Mouse (Mus musculus): Measurements from ENCODE around the gene Tmem42.

Gene Tmem42

DNA sequence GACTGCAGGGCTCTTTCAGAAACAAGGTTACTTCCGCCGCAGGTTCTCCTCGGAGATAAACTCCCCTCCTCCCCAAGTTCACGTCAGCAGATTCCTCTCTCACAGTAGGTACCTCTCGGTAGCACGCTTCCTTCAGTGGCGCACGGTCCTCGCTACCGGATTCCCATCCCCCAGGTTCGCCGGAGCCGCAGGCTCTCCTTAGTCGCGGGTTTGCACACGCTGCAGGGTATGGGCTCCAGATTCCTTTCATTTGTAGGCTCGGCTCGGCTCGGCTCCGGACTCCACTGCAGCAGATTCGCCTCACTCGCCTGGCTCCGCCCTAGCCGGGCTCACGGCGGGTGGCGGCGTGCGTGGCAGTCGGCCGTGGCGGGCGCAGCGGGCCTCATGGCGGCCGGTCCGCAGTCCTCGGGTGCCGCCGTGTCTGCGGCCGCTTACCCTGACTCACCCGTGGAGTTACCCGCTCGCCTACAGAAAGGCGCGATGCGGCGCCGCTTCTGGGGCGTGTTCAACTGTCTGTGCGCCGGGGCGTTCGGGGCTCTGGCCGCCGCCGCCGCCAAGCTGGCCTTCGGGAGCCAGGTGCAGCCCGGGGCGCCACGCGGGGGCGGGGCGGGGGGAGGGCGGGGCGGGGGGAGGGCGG lies at the start of gene Tmem42:
TSS of gene Tmem42 (plus strand) at position 332 of the 637 bp plus-strand sequence.
- peak; percentile 82 to 91 for DNase-seq (ENCODE audit: low spot score in 2 of 2)

DNA sequence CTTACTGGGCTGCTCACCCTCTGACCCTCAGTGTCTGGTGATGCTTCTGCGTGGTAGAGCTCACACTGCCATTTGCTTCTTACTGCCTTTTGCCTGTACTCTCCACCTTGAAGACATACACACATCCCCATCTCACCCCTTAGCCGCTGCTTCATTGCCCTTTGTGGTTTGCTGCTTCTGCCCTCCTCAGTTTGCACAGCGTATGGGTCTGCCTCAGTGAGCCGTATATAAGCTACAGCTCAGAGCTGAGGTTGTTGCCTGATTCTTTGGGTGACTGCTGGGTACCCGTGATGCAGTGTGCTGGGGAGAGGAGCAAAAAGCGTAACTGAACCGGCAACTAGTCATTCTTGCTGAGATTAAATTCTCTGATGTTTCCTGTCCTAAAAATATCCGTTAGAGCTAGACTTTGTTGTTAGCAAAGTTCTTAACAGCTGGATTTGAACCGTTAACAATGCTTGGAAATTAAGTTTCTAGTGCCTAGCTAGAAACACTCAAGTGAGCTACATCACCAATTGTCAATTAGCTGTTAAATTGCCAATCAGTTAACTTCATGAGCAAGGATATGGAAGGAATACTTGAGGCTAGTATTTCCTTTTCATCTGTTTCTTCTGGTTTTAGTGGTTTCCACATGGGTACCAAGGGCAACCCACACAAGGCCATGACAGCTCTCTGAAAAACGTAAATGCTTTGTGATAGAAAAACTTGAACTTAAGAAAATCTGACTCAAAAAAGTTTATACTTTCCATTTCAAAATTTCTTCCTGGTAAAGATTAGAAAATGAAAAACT lies 22.5 kb upstream of the Tmem42 start:
- no peak for DNase-seq (ENCODE audit: low spot score in 2 of 2)

DNA sequence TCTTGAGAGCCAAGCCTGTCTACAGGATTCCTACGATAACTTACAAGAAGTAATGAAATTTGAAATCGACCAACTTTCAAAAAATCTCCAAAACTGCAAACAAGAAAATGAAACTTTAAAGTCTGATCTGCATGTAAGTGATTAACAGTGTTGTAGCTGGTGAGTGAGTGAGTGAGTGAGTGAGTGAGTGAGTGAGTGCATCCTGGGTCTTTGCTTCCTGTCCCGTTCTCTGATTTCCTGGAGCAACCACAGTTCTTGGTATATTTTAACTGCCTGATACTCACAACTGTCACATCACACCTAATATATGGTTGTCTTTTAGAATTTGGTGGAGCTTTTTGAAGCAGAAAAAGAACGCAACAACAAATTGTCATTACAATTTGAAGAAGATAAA lies 21.9 kb upstream of the Tmem42 start:
- no peak for DNase-seq (ENCODE audit: low spot score in 2 of 2)

DNA sequence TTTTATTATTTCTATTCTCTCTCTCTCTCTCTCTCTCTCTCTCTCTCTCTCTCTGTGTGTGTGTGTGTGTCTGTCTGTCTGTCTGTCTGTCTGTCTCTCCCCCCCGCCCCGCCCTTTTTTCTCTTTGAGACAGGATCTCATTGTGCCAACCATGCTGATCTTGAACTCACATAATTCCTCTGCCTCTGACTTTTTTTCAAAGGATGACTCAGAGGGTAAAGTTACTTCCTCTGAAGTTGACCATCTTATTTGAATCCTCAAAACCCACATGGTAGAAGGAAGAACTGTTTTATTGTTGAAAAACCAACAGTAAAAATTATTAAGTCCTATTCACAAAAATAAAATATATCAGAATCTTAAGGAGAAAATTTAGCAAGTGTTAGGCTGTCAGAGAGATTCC lies 16.4 kb upstream of the Tmem42 start:
- DNase-seq (ENCODE audit: low spot score in 2 of 2): no peak

DNA sequence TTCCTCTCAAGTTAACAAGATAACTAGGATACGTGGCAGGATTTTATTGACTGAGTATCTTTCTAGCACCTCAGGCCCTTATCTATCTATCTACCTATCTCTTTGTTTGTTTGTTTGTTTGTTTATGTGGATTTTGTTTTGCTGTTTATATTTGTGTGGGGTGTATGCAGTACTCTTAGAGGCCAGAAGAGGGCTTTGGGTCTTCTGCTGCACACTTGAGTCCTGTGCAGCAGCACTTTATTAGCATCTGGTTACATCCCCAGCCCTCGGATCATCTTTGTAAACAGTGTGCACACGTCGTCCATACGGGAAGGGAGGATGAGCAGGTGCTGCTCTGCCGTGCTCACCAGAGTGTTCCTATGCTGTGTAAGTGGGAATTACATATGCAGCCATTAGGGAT lies 15.1 kb upstream of the Tmem42 start:
- DNase-seq (ENCODE audit: low spot score in 2 of 2): no peak

DNA sequence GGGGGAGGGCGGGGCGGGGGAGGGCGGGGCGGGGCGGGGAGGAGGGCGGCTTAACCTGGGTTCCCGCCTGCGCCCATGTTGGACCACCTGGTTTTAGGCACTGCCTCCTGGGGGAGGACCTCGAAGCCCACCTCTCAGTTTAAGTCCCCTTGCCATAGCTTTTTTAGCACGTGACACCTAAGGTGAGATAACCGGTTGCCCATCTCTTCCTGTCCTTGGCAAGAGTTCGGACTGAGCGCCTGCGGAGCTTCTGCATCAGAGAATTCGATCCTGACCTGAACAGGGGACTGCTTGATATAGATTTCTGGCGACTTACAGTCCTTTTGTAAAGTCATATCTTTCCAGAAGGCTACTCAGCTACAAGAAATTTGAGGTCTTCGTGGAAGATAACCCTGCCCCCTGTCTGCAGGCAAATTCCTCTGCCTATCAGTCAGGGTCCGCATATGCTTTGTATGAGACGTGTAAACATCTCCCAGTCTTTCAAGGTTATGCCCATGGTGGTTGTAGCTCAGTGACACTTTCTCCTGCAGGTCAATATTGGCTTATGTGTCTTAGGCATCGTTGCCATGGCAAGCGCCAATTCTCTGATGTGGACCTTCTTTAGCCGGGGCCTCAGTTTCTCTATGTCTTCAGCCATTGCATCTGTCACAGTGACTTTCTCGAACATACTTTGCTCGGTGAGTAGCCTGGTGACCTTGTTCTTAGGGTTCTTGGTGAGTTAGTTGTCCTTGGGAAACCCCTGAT lies 682 bp downstream of the Tmem42 start:
- no peak for DNase-seq (ENCODE audit: low spot score in 2 of 2)

DNA sequence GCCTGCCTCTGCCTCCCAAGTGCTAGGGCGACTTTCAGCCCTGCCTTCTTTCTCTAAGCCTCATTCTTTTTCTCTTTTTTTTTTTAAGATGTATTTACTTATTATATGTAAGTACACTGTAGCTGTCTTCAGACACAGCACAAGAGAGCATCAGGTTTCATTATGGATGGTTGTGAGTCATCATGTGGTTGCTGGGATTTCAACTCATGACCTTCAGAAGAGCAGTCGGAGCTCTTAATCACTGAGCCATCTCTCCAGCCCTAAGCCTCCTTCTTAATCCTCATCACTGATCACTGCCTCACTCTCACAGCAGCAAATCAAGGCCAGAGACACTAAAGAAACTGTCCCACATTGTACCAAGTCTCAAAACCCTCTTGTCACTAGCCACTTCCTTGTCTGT lies 3.1 kb downstream of the Tmem42 start:
- no peak for DNase-seq (ENCODE audit: low spot score in 2 of 2)

DNA sequence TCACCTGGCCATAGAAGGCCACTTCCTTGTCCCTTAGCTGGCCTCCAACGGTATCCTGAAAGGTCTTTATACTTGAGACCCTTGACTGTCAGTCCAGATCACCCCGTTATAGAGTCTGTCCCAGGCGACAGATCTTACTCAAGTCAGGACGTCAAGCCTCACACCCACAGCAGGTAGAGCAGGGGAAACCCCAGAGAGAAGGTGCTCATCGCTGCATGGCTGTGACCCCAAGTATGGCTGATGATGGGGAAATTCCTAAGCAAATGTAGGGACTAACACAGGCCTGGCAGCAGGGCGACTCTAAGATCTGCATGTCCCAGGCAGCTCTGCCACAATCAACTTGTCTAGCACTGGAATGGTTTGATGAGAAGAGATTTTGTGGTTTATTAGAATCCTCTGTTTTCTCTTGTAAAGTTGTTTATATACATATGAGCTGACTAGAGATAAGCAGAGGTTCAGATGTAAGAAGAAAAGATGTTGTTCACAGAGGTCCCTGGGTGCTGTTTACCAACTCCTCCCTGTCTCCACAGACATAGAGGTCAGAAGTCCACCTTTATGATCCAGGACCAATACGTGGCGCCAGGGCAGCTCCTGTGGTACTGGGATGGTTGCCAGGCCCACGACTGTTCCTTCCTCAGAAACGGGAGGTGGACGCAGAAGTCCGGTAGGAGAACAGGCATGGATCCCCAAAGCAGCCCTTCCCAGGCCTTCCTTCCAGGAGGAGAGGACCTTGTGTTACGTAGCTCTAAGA lies 10.5 kb downstream of the Tmem42 start:
- no peak for DNase-seq (ENCODE audit: low spot score in 2 of 2)

DNA sequence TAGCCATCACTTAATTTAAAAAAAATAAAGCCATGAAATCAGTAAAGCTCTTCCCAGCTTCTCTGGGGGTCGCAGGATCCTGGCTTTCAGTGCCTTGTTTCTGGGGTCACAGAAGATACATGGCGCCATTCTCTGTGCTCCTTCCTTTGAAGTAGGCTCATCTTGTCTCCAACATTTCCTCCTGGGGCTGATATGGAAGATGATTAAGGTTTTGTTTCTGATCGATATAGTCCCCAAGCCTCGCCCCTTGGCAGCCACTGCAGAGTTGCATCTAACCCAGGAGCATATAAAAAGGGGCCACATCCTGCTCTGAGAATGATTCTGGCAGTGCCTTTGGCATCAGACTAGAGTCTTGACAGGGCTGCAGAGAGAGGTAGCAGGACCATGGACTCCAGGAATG lies 13.3 kb downstream of the Tmem42 start, which contains the start of gene Tgm4:
TSS of gene Tgm4 (plus strand) at position 301 of the 400 bp plus-strand sequence.
- DNase-seq (ENCODE audit: low spot score in 2 of 2): no peak

DNA sequence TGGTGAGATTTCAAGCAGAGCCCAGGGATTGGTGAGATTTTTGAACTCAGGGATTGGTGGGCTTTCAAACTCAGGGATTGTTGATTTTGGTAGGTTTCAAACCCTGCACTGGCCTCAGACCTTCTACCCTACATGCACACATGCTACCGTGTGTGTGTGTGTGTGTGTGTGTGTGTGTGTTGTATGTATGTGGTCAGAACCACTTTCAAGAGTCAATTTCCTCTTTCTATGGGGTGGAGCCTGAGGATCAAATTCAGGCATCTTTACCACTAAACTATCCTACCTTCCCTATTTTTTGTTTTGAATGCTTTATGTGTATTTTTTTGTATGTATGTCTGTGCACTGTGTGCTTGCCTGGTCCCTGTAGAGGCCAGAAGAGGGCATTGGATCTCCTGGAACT lies 26.5 kb downstream of the Tmem42 start:
- no peak for DNase-seq (ENCODE audit: low spot score in 2 of 2)

DNA sequence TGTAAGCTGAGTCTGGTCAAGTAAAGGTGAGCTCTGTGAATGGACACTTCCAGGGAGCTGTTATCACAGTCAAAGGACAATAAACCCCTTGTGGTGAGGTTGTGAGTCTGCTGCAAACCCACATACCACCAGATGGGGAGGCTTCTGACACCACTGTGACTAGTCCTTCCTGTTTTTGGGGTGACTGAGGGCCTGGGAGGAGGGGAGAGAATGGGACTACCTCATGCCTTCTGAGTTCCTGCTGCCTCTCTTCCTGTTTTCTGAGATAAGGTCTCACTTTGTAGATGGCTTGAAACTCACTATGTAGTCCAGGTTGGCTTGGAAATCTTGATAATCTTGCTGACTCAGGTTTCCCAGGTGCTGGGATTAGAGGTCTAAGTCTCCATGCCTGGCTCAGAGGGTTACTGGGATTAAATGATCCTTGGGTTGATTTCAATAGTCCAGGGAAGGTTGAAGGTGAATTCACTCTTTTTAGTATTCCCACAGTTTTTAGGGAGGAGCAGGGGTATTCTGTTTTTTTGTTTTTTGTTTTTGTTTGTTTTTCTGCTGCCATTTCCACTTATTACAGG lies 37.7 kb downstream of the Tmem42 start:
- DNase-seq (ENCODE audit: low spot score in 2 of 2): peak in 1 of 2 experiments; percentile 28

DNA sequence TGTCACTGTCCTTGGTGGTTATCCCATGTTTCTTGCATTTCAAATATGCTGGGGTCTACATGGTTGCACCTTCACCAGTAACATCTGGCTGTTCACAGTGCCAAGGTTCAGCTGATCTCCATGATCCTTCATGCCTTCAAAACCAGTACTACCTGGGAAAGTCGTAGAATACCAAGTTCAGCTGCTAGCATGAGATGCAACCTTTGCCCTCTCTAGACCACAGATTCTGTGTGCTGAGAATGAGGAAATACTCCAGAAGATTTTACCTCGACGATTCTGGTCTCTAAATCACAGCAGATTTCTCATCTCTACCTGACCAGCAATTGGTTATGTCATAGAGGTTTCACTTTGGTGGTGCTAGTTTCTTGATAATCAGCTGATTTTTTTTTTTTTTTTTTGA lies 39.0 kb downstream of the Tmem42 start:
- DNase-seq (ENCODE audit: low spot score in 2 of 2): no peak
